Mouse (Mus musculus) left cerebral cortex, postnatal 36 days (tissue): ENCODE data around the gene Aldh8a1. TPM values are rescaled to one million over a fixed set of nuclear protein-coding genes. Genes with fewer than 3 reads are reported as not detected.
"Not testable (repeated sequence)": the region's sequence is repeated elsewhere in the genome, so short reads cannot be mapped to it uniquely, and the experiment has no call there.

ENCODE experiments used
- DNase-seq, 2 experiments: peaks; one replicate each; pipeline ENCODE4 v3.0.0; 2021 to 2022; ENCODE audit warnings: low spot score in 2 of 2, mixed read lengths in 1 of 2
- intact Hi-C: fragments of 180-260 bp; cut with DNase I; formaldehyde crosslinking; loops from one replicate; pipeline ENCODE4 v1.15.1; 2025
- total RNA-seq, 2 experiments: library from RNA; stranded (reverse); gene quantifications; 2 replicates each; pipeline ENCODE4 v1.2.3; 2021

The Aldh8a1 gene
- total RNA-seq, 2 experiments from 2014 or later: 0.12 to 0.27 TPM

DNA sequence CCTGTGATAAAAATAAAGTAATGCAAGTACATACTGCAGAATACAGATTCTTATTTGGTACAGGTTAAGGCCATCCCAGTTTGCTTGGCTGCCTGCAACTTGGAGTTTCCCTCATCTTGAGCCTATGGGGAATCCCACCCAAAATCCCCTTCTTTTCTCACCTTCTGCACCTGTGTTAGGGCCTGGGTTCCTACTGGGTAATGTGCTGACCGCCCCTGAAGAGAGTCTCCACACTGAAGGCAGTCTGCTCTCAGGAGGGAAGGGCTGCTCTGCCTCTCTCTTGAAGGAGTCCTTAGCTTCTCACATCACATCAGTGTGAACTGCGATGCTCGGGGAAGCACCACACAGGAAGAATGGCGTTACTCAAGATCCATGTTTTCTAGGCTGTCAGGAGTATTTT is 11.2 kb upstream of the Aldh8a1 start:
- intact Hi-C loops: no loop called here
- DNase-seq: no peak

DNA sequence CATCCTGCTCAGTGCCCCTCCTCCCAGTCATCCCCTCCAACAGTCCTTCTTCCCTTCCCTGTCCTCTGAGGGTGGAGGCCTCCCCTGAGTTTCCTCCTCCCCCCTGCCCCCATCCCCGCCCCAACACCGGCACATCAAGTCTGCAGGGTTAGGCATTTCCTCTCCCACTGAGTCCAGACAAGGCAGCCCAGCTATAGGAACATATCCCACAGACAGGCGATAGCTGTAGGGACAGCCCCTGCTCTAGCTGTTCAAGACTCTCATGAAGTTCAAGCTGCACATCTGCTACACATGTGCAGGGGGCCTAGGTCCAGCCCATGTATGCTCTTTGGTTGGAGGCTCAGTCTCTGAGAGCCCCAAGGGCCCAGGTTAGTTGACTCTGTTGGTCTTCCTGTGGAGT is 10.6 kb upstream of the Aldh8a1 start:
- intact Hi-C loops: no loop called here
- no peak for DNase-seq

DNA sequence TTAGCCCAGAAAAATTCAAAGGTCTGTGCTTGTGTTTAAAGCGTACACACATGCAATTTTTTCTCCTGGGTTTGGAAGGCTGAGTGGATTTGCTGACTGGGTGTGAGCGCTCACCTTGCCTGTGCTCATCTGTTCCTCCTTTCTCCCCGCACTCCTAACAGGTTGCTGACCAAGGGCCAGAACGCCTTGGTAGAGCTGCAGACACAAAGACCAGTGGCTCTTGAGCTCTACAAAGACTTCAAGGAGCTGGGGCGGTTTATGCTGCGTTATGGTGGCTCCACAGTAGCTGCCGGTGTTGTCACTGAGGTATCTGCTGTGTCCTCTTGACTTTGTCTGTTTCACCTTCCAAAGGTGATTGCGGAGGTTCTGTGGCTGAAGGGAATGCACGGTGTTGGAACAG is 9.6 kb upstream of the Aldh8a1 start:
- intact Hi-C loops: no loop called here
- no peak for DNase-seq

DNA sequence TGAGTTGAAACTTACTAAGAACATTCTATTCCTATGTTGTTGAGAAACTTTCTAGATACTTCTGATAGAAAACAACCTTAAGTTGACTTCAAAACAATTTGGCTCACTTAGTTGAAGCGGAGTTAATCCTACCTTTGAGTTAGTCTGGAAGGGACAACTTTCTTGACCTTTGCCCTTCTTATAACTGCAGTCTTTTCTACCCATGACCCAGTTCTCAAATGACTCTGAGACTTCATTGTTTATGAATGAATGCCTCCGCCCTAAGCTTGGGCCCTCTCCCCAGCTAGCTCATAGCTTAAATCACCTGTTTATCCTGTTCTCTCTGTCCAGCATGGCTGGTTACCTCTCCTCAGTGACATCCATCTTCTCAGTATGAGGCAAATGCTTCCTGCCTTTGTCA is 7.5 kb upstream of the Aldh8a1 start:
- intact Hi-C loops: no loop called here
- DNase-seq: no peak

DNA sequence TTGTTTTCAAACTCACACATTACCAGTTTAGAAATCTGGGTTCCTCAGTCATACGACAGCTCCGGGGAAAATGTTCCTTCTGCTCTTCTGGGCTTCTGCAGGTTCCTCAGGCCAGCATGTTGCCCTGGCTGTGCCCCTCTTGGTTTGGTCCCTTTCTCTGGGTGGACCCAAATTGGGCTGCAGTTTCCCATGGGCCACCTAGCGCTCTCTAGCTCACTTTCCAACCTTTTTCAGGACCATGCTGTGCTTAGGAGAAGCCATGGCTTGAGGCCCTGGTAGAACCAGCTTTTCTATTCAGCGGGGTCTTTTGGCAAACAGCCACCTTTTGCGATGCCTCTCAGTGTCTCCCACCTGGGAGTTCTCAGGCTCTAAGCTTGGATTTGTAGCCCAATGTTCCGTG is 4.8 kb upstream of the Aldh8a1 start:
- intact Hi-C loops: no loop called here
- no peak for DNase-seq

DNA sequence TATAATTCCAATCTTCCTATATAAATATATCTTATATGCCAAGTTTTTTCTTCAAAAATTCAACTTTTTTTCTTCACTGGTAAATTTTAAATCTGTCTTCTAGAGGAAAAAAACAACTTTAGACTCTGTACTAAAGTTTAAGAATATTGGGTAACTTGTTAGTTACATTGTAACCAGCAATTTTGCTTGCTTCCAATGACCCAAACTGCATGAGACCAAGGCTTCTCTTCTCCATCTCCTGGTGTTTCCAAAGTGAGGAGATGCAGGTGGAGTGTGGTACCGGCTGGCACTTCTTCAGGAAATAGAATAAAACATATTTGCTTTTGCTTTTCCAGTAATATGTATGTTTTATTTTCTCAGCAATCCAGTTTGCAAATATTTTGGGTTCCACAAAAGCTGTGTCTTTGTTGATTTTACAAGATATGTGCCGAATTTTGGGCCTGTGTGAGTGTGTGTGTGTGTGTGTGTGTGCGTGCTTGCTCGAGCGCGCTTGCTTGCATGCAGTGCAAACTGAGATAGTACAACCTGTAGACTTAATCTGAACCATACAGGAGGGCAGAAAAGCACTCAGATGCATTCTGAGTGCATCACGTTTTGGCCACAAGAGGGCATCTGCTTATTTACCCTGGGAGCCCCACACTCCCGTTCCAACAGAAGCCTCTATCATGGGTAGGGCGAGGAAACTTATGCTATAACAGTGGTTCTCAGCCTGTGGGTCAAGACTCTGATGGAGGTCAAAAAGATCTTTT is 1.3 kb downstream of the Aldh8a1 start:
- intact Hi-C loops: no loop called here
- DNase-seq: no peak

DNA sequence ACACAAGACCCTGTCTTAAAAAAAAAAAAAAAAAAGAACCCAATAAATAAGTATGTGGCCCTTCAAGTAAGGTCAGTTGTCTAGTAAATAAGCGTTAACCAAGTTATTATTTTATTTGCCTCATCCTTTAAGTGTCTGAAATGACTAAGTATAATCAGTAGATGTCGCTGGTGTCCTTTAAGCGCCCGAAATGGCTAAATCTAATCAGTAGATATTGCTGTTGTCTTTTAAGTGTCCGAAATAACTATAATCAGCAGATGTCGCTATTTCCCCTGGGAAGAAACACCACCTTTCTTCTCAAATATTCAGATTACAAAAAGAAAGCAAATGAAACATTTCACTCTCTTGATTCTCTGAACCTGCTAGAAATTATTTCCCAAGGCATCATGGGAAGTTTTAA is 5.8 kb downstream of the Aldh8a1 start:
- no peak for DNase-seq
- intact Hi-C loops: loop anchor here (2.0 kb wide), 2 partner anchors 82 to 630 kb away; no protein-coding TSS in a partner anchor

DNA sequence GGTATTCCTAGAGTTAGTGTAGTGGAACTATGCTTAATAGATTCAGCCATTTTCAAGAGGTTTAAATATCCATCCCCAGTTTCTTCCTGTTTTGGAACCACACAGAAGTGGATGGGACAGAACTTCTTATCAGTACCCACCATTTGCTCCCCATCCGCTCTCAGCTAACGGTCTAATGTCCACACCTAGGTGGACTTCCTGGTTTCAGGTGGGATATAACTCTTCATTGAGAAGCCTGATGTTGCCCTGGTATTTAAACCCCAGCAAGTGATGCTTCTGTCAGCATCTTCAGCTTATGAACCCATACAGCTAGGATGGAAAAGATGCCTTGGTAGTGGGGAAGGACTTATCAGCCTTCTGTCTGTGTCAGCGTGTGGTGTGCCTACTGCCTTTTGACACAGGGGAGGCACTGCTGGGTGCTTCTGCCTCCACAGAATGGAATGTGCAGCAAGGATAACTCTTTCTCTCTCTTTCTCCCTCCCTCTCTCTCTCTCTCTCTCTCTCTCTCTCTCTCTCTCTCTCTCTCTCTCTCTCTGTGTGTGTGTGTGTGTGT is 8.1 kb downstream of the Aldh8a1 start:
- intact Hi-C loops: no loop called here
- no peak for DNase-seq

DNA sequence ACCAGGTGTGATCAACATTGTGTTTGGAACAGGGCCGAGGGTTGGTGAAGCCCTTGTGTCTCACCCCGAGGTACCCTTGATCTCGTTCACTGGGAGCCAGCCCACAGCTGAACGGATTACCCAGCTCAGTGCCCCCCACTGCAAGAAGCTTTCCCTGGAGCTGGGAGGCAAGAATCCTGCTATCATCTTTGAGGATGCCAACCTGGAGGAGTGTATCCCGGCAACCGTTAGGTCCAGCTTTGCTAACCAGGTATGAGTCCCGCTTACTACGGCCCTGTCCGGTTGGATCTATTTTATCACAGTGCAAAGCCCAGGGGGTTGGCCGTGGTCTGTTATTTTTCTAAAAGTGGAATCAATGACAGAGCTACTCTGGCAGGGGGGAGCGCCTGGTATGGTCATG is 12.0 kb downstream of the Aldh8a1 start:
- DNase-seq: no peak
- intact Hi-C loops: no loop called here

DNA sequence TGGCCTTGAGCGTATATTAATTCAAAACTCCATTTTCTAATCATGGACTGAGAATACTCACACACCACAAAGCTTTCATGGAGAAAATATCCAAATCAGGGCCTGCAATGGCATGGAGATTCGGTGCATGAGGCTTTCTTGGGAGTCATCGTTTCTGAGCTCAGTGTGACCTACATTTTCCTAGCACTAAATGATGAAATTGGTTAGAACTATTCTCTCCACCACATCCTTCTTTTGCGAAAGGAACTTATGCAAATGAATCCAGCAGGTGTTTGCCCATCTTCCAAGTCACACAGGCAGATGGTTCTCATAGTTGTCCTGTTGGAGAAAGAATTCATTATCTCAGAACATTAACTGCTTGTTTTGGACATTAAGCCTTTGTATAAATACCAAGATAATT is 13.3 kb downstream of the Aldh8a1 start:
- intact Hi-C loops: no loop called here
- DNase-seq: no peak

DNA sequence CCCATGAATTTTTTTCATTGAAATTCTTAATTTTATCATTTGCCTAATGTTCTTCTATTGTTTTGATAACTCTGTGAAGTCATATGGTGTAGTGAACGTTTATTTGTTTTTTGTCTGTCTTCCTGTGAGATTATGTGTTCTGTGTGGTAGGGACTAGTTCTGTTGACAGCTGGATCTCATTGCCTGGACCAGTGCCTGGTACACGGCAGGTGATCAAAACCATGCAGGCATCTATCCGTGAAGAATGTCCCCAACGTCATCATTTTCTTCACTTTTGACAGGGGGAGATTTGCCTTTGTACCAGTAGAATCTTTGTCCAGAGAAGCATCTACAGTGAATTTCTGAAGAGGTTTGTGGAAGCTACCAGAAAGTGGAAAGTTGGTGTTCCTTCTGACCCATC is 14.2 kb downstream of the Aldh8a1 start:
- intact Hi-C loops: no loop called here
- no peak for DNase-seq

DNA sequence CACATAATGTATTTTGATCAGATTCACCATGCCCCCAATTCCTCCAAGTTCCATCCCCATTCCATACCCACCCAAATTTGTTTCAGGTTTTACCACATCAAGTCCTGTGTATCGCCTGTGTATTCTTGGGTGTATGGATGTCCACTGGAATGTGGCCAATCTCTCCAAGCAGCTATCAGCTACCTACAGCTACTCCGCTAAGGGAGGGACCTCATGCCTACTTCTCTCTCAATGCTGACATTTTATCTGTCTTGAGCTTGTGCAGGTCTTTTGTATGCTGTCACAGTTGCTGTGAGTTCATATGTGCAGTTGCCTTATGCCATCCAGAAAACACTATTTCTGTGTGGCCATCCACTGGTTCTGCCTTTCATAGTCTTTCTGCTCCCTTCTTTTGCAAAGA is 16.3 kb downstream of the Aldh8a1 start:
- intact Hi-C loops: no loop called here
- DNase-seq: no peak

DNA sequence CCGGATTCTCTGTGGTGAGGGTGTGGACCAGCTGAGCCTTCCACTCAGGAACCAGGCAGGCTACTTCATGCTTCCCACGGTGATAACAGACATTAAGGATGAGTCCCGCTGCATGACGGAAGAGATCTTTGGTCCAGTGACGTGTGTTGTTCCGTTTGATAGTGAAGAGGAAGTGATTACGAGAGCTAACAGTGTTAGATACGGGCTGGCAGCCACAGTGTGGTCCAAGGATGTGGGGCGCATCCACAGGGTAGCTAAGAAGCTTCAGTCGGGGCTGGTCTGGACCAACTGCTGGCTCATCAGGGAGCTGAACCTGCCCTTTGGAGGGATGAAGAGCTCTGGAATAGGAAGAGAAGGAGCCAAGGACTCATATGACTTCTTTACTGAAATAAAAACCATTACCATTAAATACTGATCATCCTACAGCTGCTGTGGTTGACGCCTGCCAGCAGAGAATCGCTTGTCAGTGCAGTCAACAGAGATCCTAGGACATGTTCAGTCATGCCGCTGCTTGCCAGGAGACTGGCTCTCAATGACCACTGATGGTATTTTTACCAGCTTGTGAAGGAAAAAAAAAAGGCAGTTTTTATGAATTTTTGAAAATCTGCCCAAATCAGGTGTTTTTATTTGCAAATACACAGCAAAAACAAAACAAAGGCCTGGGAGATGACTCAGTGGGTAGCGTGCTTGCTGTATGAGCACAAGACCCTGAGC is 18.5 kb downstream of the Aldh8a1 start:
- intact Hi-C loops: no loop called here

DNA sequence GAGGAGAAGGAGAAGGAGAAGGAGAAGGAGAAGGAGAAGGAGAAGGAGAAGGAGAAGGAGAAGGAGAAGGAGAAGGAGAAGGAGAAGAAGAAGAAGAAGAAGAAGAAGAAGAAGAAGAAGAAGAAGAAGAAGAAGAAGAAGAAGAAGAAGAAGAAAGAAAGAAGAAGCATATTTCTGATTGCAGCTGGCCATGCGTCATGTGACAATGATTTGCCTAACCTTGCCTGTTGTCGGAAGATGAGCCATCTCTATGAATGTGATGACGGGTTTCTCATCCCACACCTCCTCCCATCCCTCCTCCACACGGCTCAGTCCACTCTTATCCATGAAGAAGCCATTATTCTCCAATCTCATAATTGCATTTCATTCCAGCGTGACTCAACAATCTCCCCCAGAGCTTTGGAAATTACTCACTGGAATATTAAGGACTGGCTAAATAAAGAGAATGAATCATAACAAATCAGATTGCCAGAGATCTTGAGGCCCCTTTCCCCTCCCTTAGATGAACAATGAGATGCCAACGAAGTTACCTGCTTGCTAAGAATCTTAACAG is 21.9 kb downstream of the Aldh8a1 start:
- intact Hi-C loops, DNase-seq: not testable (repeated sequence)

More for the DNA sequence above, 18.5 kb downstream of the Aldh8a1 start:
- no peak for DNase-seq

DNA sequence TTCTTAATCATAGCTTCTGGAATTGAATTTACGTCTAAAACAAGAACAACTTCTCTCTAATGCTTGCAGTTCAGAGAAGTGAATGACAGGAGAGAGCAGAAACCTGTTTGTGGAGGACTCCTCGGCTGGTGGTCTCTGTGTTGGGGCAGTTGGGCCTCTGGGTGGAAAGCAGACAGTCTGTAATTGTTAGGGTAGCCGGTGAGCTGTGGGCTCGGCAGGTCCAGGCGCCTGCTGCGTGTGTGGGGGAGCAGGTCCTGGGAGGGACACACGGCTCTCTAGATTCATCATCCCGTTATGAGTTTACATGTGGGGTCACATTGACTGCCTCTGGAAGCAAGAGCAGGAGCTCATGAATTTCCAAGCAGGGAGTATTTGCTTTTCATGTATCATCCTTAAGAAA is 22.5 kb downstream of the Aldh8a1 start:
- no peak for DNase-seq
- intact Hi-C loops: no loop called here

DNA sequence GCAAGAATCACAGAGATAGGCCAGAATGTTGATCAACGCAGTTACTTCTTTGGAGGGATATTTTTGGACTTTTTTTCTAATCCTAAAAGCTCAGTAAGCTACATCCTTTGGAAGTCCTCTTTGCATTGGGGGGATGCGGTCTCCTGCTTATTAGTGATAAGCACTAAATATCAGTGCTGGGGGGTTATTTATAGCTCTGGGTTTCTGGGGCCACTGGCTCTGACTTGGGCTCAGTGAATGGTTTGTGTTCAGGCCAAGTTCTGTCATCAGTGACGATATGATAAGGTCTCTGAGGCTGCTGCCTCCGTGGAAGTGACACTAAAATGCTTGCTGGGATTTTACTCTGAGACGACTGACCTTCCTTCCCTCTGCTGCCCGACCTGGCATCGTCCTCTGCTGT is 22.9 kb downstream of the Aldh8a1 start:
- intact Hi-C loops: no loop called here
- DNase-seq: no peak

DNA sequence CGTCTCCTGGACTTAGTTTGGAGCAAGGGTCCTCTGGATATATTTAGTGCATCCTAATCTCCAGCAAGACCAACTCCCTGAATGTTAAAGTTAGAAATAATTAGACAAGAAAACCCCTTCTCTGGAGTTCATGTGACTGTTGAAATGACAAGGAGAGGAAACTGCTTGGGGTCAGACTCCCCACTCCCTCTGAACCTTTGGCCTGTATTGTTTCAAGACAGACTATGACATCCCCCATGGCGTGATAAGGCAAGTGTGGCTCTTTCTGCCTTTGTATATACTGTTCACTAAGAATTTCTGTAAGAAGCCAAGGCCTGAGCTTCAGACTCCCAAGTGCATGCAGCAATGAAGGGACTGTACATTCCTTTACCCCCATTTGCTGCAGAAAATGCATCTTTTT is 23.4 kb downstream of the Aldh8a1 start:
- intact Hi-C loops: no loop called here
- DNase-seq: no peak

DNA sequence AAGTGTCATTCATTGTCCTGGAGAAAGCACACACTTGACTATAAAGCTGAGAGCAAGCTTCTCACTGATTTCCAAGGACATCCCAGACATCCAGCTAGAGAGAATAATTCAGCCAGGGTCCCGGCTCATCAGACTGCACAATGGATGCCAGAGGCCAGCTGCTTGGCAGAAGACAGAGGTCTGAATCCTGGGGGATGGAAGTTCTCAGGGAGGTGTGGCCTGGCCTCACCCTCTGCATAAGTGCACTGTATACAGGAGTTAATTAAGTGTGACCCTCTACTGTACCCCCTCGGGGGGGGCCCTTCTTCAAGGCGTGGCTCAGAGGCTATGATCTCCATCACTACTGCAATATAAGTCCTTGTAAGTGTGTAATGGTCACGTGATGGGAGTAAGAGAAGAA is 24.2 kb downstream of the Aldh8a1 start:
- intact Hi-C loops: no loop called here
- no peak for DNase-seq

DNA sequence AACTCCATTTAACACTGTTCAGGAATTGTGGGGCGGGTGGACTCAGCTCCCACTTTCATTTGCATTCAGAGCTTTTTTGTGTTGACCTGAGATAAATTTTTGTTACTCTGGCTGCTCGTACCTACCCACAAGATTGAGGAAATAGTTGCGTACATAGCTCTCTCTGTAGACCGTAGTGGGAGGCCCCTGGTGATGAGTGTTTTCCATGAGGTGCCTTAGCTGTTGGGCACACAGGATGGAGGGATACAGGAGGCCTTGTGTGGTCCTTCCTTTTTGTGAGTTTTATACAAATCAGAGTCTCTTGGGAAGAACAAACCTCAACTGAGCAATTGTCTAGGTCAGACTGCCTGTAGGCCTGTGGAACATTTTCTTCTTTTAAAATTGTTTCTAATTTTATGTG is 27.7 kb downstream of the Aldh8a1 start:
- DNase-seq: no peak
- intact Hi-C loops: no loop called here

DNA sequence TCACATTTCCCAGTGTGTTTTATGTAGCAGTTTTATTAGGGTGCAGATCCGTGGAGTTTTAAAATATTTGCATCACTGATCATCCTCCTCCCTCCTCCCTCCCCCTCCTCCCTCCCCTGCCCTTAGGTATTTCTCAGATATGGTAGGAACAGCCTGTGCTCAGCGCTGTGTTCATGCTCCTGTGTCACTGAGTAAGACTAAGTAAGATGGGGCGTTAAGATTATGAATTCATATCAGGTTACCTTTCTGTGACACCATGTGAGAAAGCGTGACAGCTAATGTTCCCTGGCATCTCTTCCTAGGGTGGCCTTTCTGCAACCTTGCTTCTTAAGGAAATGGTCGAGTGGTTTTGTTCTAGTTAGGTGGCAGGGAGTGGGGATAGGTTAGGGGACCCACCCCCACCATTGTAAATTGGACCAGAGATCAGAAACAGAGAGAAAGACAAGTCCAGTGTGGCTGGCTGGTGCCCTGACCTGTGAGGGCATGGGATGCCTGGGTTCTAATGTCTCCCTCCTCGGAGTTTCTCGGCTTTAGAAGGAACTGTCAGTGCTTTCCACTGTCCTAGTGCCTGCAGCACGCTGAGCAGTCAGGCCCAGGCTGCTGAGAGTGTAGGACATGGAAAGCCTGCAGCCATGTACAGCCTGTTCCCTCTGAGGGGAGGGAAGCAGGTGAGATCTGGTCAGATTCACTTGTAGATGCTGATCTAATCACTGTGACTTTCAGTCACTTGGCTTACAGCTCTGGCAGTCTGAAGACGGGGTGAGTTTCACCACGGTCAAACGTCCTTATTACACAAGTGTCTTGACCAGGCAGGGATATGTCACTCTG is 28.8 kb downstream of the Aldh8a1 start:
- intact Hi-C loops: no loop called here
- no peak for DNase-seq
